Mouse (Mus musculus) brain, adult 10 weeks (tissue): Measurements from ENCODE around the gene Vmn1r89. TPM values are rescaled to one million over a fixed set of nuclear protein-coding genes. Genes with fewer than 3 reads are reported as not detected.

Experiments used
- polyA plus RNA-seq: library from polyadenylated mRNA; stranded (reverse); fragments of 350-450 nt; fragmentation: Illumina TruSeq; extraction: RNeasy Lipid Tissue Mini Kit (QIAGEN cat#74804); gene quantifications from one replicate; pipeline ENCODE4 v1.2.3, GENCODE M21; 2015; ENCODE audit warnings: low read depth, low replicate concordance

Gene Vmn1r89
- not detected for polyA plus RNA-seq

GRCm38 (mm10) chr7:13212720-13213119 lies at the start of gene Vmn1r89:
Vmn1r89 (plus strand) TSS chr7:13213020.

Other genes with a start within 250 kb of the Vmn1r89 start
- 6.7 TPM for gene Zfp324, start 247.2 kb upstream of the Vmn1r89 start, polyA plus RNA-seq
- gene Zfp446, start 235.2 kb upstream of the Vmn1r89 start, polyA plus RNA-seq: 7.9 TPM
- gene Slc27a5, start 214.8 kb upstream of the Vmn1r89 start, polyA plus RNA-seq: 0.98 TPM
- 177 TPM for gene Trim28, start 213.9 kb upstream of the Vmn1r89 start, polyA plus RNA-seq
- gene Zbtb45, start 203.0 kb upstream of the Vmn1r89 start, polyA plus RNA-seq: 22.8 TPM
- 240 TPM for gene Chmp2a, start 178.2 kb upstream of the Vmn1r89 start, polyA plus RNA-seq
- 279 TPM for gene Ube2m, start 174.7 kb upstream of the Vmn1r89 start, polyA plus RNA-seq
- 7.7 TPM for gene Mzf1, start 158.3 kb upstream of the Vmn1r89 start, polyA plus RNA-seq
- gene Vmn1r85, start 117.8 kb upstream of the Vmn1r89 start, polyA plus RNA-seq: not detected
- gene Vmn1r86, start 93.1 kb upstream of the Vmn1r89 start, polyA plus RNA-seq: not detected
- gene Vmn1r87, start 72.9 kb upstream of the Vmn1r89 start, polyA plus RNA-seq: not detected
- gene Vmn1r88, start 53.5 kb upstream of the Vmn1r89 start, polyA plus RNA-seq: not detected
- 9.6 TPM for gene Lig1, start 64.3 kb downstream of the Vmn1r89 start, polyA plus RNA-seq
- gene Zswim9, start 65.7 kb downstream of the Vmn1r89 start, polyA plus RNA-seq: 10.1 TPM
- gene Pla2g4c, start 111.6 kb downstream of the Vmn1r89 start, polyA plus RNA-seq: 0.40 TPM
- not detected for gene Cabp5, start 185.1 kb downstream of the Vmn1r89 start, polyA plus RNA-seq
- not detected for gene Bsph1, start 237.8 kb downstream of the Vmn1r89 start, polyA plus RNA-seq